Mouse (Mus musculus): ENCODE results near the gene Col25a1.

The Col25a1 gene

GRCm38 (mm10) chr3:130161323-130161917 is 30.1 kb downstream of the Col25a1 start:
- DNase-seq (ENCODE audit: low spot score) = no peak

DNA sequence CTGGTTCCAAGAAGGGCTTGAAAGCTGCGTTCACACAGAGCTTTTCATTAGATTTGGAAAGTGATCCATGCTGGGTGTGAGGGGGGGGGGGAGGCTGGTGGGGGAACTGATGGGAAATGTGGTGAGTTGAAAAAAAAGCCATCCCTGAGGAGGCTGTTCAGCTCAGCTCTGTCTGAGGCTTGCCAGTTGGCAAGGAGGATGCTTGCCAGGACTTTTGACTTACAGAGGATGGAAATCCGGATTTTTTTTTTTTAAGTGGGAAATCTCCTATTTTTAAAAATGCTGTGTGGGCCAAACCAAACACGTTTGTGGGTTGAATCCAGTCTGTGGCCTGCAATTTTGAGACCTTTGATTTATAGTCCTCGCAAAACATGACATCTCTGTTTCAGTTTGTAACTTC is 35.6 kb downstream of the Col25a1 start:
- DNase-seq (ENCODE audit: low spot score) = no peak

DNA sequence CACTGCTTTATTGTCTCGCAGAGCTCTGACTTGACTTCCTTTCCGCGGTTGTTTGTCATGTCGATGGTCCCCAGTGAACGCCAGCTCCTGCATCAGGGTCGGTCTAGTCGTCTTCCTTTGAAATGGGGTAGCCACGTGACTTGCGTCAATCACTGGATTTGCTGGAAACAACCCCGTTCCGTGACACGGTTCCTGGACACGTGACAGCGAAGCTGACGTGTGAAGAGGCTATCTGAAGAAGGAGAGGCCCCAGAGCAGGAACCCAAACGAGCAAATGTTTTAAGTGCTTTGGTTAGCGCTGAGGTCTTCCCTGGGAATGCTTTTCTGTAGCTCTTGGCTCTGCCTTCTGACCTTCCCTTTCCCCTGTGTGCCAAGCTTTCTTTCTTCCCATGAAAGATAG is 41.5 kb downstream of the Col25a1 start:
- DNase-seq (ENCODE audit: low spot score) = no peak

DNA sequence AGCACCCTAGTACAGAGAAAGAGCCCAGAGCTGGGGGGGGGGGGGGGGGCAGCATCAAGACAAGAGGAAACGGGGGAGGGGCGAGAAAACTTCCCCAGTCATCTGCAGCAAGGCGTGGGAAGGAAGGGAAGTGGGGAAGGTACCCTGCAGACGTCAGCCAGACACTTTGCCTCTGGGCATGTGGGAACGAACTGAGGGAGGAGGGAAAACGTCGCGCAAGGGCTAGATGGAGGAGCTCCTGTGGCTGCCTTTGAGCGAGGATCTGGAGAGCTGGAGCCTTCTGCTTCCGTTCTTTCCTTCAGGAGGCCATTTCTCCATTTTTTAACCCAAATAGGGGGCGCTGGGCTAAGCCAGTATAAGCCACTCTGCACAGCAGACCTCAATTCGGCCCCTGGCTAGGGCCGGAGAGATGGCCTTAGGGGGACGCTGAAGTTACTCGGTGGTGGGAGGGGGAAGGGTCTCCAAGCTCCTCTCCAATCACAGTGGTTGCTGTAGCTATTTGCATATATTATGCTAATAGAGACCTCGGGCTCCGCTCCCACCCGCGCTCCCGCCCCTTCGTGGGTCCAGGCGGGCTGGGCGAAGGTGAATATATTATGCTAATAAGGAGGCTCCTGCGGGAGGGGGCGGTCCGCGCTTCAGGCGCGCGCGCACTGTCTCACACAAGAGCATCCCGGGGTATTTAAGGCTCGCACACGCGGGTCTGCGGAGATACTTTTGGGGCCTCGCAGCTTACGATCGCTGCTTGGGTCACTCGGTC is 49.1 kb downstream of the Col25a1 start:
- peak; percentile 72 for DNase-seq (ENCODE audit: low spot score)

DNA sequence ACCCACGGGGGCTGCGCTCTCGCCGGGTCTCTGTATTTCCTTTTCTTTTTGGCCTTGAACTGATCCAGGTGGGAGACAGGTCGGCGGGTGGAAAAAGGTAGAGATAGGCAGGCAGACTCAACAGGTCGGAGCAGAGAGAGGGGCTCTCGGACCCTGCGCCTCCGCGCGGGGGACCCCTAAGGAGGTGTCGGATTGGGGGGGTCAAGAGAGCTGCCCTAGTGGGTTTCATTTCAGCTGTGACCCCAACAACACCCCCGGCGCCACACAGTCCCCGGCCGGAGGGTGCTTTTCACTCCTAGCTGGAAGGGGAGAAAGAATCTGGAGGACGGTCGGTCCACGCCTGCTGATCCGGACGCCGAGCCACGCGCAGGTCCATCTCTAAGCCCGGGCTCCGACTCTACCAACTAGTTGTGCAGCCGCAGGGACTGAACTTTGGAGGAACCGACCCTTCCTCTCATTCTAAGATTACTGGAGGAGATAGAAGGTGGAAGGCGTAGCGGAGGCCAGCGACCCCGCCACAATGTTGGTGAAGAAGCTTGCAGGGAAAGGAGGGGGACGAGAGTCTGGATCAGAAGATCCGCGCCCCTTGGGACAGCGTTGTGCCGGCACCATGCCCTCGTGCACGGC is 49.8 kb downstream of the Col25a1 start:
- DNase-seq (ENCODE audit: low spot score) = no peak

GRCm38 (mm10) chr3:130181591-130181980 is 50.3 kb downstream of the Col25a1 start:
- DNase-seq (ENCODE audit: low spot score) = no peak

DNA sequence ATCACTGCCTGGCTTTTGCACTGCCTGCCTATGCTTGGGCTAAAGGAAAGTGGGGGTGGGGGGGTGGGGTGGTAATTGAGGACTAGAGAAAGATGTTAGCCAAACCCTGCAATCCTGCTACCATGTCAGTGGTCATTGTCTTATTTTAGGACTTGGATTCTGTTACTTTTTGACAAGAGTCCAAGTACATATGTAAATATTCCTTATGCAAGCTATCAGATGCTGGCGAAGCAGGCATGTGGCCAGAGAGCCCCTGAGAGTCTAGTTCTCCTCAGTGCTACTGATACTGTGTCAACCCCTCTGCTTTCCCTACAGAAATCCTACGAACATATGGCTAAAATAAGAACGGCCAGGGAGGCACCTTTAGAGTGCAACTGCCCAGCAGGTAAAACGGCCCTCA is 51.1 kb downstream of the Col25a1 start:
- no peak for DNase-seq (ENCODE audit: low spot score)

DNA sequence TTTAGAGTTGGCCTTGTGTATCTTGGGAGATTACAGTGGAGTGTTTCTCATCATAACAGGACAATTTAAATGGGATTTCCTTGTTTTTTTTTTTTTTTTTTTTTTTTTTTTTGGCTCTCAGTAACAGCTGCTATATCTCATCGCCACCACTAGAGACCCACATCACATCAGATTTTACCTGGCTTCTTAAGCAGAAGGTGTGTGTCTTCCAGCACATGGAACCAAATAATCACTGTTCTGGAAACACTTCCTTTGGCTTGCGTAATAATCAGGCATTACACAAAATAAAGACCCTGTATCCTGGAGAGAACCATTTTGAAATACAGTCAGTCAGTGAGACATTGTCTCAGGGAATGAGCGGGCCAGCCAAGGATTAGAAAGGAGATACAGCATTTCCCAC is 53.8 kb downstream of the Col25a1 start:
- DNase-seq (ENCODE audit: low spot score) = no peak

GRCm38 (mm10) chr3:130187588-130187987 is 56.3 kb downstream of the Col25a1 start:
- no peak for DNase-seq (ENCODE audit: low spot score)

- DNase-seq (ENCODE audit: low spot score) = no peak
These were observed 62.1 kb downstream of the Col25a1 start for GRCm38 (mm10) chr3:130193450-130193849.

- DNase-seq (ENCODE audit: low spot score) = no peak
These were observed 83.3 kb downstream of the Col25a1 start for GRCm38 (mm10) chr3:130214631-130215030.

GRCm38 (mm10) chr3:130216141-130216540 is 84.8 kb downstream of the Col25a1 start:
- no peak for DNase-seq (ENCODE audit: low spot score)

- DNase-seq (ENCODE audit: low spot score) = no peak
These were observed 85.3 kb downstream of the Col25a1 start for GRCm38 (mm10) chr3:130216646-130217045.

DNA sequence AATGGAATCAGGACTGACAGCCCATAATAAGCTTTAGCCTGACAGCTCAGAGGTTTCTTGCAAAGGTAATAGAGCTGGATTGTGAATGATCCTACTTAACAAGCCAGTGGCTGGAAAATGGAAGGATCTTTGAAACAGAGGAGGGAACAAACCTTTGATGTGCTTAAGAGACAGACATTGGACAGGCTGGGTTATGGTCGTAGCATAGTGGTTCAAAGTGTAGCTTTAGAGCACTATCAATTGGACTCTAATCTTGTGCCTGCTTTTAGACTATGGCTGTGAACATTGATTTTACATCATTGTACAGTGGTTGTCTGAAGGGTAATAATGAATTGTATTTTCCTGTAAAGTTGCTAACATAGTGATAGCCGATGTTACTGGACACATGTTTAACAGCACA is 86.4 kb downstream of the Col25a1 start:
- DNase-seq (ENCODE audit: low spot score) = no peak

DNA sequence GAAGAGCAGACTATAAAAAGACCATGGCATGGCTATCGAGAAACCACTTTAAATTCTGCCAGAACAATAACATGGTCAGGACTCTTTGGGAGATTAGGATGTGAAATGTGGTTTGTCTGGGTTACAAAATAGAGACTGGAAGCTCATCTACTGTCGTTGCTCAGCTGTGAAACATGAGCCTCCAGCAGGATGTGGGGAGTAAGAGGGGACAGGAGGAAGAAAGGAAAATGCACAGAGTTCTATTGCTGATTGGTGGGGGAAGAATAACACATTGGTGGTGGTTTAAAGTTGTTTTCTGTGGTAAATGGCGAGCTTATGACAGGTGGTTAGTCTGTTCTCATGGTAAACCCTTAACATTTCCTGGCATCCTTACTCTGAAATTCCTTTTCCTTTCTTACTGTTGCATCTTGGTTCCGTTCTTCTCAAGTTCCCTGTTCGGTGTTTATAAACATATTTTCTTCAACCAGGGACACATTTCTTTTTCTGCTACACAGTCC is 87.0 kb downstream of the Col25a1 start:
- no peak for DNase-seq (ENCODE audit: low spot score)

GRCm38 (mm10) chr3:130220811-130221210 is 89.5 kb downstream of the Col25a1 start:
- DNase-seq (ENCODE audit: low spot score) = no peak

DNA sequence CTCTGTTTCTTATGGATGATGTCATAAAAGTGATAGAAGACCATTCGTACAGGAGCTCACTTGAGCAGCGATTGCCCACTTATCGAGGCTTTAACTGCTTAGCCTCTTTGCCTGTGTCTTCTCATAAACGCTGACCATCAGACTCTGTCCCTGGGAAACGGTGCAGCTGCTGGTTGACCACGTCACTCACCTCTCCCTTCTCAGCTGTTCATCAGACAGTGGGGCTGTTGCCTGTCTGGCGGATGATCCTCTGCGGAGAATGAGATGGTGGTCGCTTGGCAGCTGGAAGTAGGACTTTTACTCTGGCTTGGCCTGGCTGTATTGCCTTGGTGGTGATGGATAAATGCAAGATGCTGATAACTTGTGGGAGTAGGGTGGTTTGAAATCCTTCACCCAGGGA is 96.9 kb downstream of the Col25a1 start:
- no peak for DNase-seq (ENCODE audit: low spot score)

DNA sequence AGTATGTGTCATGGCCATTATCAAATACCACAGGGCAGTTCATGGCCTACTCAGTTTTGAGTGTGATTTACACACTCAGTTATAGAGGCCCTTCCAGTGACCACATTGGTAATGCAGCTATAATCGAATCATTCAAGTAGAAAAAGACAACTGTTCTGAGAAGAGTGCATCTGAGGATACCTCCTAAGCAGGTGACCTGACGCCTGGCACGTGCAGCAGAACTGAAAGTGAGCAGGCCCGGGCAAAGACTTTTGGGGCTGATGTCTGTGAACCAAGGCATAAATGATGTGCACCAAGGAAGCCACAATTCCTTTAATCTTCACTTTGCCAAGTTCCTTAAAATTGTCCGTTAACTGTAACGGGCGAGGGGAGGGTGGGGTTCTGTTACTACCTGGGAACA is 101.6 kb downstream of the Col25a1 start:
- DNase-seq (ENCODE audit: low spot score) = no peak

GRCm38 (mm10) chr3:130235233-130235632 is 103.9 kb downstream of the Col25a1 start:
- no peak for DNase-seq (ENCODE audit: low spot score)

GRCm38 (mm10) chr3:130236129-130236528 is 104.8 kb downstream of the Col25a1 start:
- DNase-seq (ENCODE audit: low spot score) = no peak

DNA sequence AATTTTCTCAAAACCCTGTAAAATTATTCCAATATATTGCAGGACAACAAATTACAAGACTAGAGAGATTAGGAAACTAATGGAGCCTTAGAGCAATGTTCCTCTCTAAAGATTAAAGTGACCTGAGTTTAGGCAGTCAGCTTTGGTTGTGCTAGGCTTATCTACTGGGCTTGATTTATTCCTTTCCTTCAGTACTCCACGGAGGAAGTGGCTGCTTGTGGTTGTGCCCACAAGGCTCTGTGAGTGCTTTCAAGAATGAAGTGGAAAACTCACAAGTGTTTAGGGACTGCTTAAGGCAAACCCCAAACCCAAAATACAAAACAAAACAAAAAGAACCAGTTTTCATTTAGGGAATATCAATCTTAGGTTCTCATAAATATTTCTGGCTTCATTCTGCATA is 106.6 kb downstream of the Col25a1 start:
- no peak for DNase-seq (ENCODE audit: low spot score)

DNA sequence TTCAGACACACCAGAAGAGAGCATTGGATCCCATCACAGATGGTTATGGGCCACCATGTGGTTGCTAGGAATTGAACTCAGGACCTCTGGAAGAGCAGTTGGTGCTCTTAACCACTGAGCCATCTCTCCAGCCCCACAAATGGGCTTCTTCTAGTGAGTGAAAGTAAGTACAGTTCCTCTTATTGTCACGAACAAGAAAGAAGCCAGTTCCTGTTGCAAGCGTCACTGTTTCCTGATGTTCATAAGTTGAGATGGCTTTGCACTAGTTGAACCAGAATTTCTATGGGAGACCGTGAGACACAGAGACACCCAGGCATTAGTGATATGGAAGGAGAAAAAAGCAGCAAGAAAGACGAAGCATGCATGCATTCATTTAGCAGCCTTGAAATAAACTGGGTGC is 110.6 kb downstream of the Col25a1 start:
- DNase-seq (ENCODE audit: low spot score) = no peak

GRCm38 (mm10) chr3:130242647-130243296 is 111.5 kb downstream of the Col25a1 start:
- DNase-seq (ENCODE audit: low spot score) = no peak

Measured in lung, postnatal 25 days (tissue).